Mouse (Mus musculus): ENCODE results near the gene Gas7. TPM values are rescaled to one million over a fixed set of nuclear protein-coding genes. Genes with fewer than 3 reads are reported as not detected.

Gas7 gene
- polyA plus RNA-seq, 1 experiment from 2014 or later = 15.7 TPM

- no peak for DNase-seq
- Histone ChIP-seq H3K27ac (replicated peaks; ENCODE audit: low read depth, low read length) (no peak overlapping the region), H3K4me3 (replicated peaks; ENCODE audit: low read depth, low read length) (no peak overlapping the region), H3K4me2 (ENCODE audit: low read length) (no peak overlapping the region), H3K9me3 (ENCODE audit: control insufficient read depth, low read length) (no peaks in the 10 kb centered on the region), H3K9ac (replicated peaks; ENCODE audit: low read length) (no peak overlapping the region), H3K4me1 (ENCODE audit: control insufficient read depth, insufficient read depth, low read length) (peaks cover 10% of the 10 kb centered on the region), H3K27me3 (ENCODE audit: control insufficient read depth, insufficient read depth, low read length) (no peaks in the 10 kb centered on the region), H3K36me3 (ENCODE audit: control insufficient read depth, insufficient read depth, low read length) (no peaks in the 10 kb centered on the region)
- ATAC-seq (ENCODE audit: low FRiP score, low TSS enrichment) = no peak
- WGBS = 88% methylated on average over 5 of the region's 5 CpGs
These were observed 111.9 kb downstream of the Gas7 start for GRCm38 (mm10) chr11:67567184-67567583.

- Histone ChIP-seq H3K27ac (replicated peaks; ENCODE audit: low read depth, low read length) (no peak overlapping the region), H3K4me2 (ENCODE audit: low read length) (no peak overlapping the region), H3K9me3 (ENCODE audit: control insufficient read depth, low read length) (no peaks in the 10 kb centered on the region), H3K9ac (replicated peaks; ENCODE audit: low read length) (no peak overlapping the region), H3K36me3 (ENCODE audit: control insufficient read depth, insufficient read depth, low read length) (no peaks in the 10 kb centered on the region), H3K27me3 (ENCODE audit: control insufficient read depth, insufficient read depth, low read length) (no peaks in the 10 kb centered on the region), H3K4me1 (ENCODE audit: control insufficient read depth, insufficient read depth, low read length) (peaks cover 10% of the 10 kb centered on the region), H3K4me3 (replicated peaks; ENCODE audit: low read depth, low read length) (no peak overlapping the region)
- 89% methylated on average over 4 of the region's 4 CpGs for WGBS
- no peak for ATAC-seq (ENCODE audit: low FRiP score, low TSS enrichment)
- DNase-seq = no peak
These were observed 112.8 kb downstream of the Gas7 start for GRCm38 (mm10) chr11:67567991-67568390.

GRCm38 (mm10) chr11:67568815-67569214 is 113.6 kb downstream of the Gas7 start:
- H3K27ac ChIP-seq (replicated peaks; ENCODE audit: low read depth, low read length) = no peak overlapping the region
- no peaks in the 10 kb centered on the region for H3K9me3 ChIP-seq (ENCODE audit: control insufficient read depth, low read length)
- no peak overlapping the region for H3K4me3 ChIP-seq (replicated peaks; ENCODE audit: low read depth, low read length)
- 85% methylated on average over 5 of the region's 5 CpGs for WGBS
- ATAC-seq (ENCODE audit: low FRiP score, low TSS enrichment) (no peak), DNase-seq (no peak)
- H3K4me1 ChIP-seq (ENCODE audit: control insufficient read depth, insufficient read depth, low read length) = peaks cover 10% of the 10 kb centered on the region
- H3K9ac ChIP-seq (replicated peaks; ENCODE audit: low read length) = no peak overlapping the region
- no peak overlapping the region for H3K4me2 ChIP-seq (ENCODE audit: low read length)
- no peaks in the 10 kb centered on the region for H3K36me3 ChIP-seq (ENCODE audit: control insufficient read depth, insufficient read depth, low read length)
- H3K27me3 ChIP-seq (ENCODE audit: control insufficient read depth, insufficient read depth, low read length) = no peaks in the 10 kb centered on the region

- whole genome bisulfite sequencing = 17% methylated on average over 8 of the region's 8 CpGs
- Histone ChIP-seq H3K27me3 (ENCODE audit: control insufficient read depth, insufficient read depth, low read length) (no peaks in the 10 kb centered on the region), H3K36me3 (ENCODE audit: control insufficient read depth, insufficient read depth, low read length) (no peaks in the 10 kb centered on the region), H3K4me1 (ENCODE audit: control insufficient read depth, insufficient read depth, low read length) (peaks cover 10% of the 10 kb centered on the region), H3K4me2 (ENCODE audit: low read length) (no peak overlapping the region), H3K9ac (replicated peaks; ENCODE audit: low read length) (no peak overlapping the region), H3K27ac (replicated peaks; ENCODE audit: low read depth, low read length) (peak overlapping the region; percentile 57), H3K9me3 (ENCODE audit: control insufficient read depth, low read length) (no peaks in the 10 kb centered on the region), H3K4me3 (replicated peaks; ENCODE audit: low read depth, low read length) (no peak overlapping the region)
- peak; percentile 82 for DNase-seq
- no peak for ATAC-seq (ENCODE audit: low FRiP score, low TSS enrichment)
These were observed 115.7 kb downstream of the Gas7 start for GRCm38 (mm10) chr11:67570947-67571346.

- Histone ChIP-seq H3K27me3 (ENCODE audit: control insufficient read depth, insufficient read depth, low read length) (no peaks in the 10 kb centered on the region), H3K9me3 (ENCODE audit: control insufficient read depth, low read length) (no peaks in the 10 kb centered on the region), H3K27ac (replicated peaks; ENCODE audit: low read depth, low read length) (no peak overlapping the region), H3K4me2 (ENCODE audit: low read length) (no peak overlapping the region), H3K36me3 (ENCODE audit: control insufficient read depth, insufficient read depth, low read length) (no peaks in the 10 kb centered on the region), H3K9ac (replicated peaks; ENCODE audit: low read length) (no peak overlapping the region), H3K4me3 (replicated peaks; ENCODE audit: low read depth, low read length) (no peak overlapping the region), H3K4me1 (ENCODE audit: control insufficient read depth, insufficient read depth, low read length) (peaks cover 10% of the 10 kb centered on the region)
- ATAC-seq (ENCODE audit: low FRiP score, low TSS enrichment) (no peak), DNase-seq (no peak)
- 89% methylated on average over 5 of the region's 5 CpGs for WGBS
These were observed 119.1 kb downstream of the Gas7 start for GRCm38 (mm10) chr11:67574344-67574743.

- DNase-seq (no peak), ATAC-seq (ENCODE audit: low FRiP score, low TSS enrichment) (no peak)
- Histone ChIP-seq H3K4me3 (replicated peaks; ENCODE audit: low read depth, low read length) (no peak overlapping the region), H3K9me3 (ENCODE audit: control insufficient read depth, low read length) (no peaks in the 10 kb centered on the region), H3K27ac (replicated peaks; ENCODE audit: low read depth, low read length) (no peak overlapping the region), H3K4me1 (ENCODE audit: control insufficient read depth, insufficient read depth, low read length) (no peaks in the 10 kb centered on the region), H3K36me3 (ENCODE audit: control insufficient read depth, insufficient read depth, low read length) (no peaks in the 10 kb centered on the region), H3K4me2 (ENCODE audit: low read length) (no peak overlapping the region), H3K27me3 (ENCODE audit: control insufficient read depth, insufficient read depth, low read length) (no peaks in the 10 kb centered on the region), H3K9ac (replicated peaks; ENCODE audit: low read length) (no peak overlapping the region)
- WGBS = 87% methylated on average over 5 of the region's 5 CpGs
These were observed 122.2 kb downstream of the Gas7 start for GRCm38 (mm10) chr11:67577472-67577871.

- Histone ChIP-seq H3K4me3 (replicated peaks; ENCODE audit: low read depth, low read length) (no peak overlapping the region), H3K36me3 (ENCODE audit: control insufficient read depth, insufficient read depth, low read length) (no peaks in the 10 kb centered on the region), H3K4me2 (ENCODE audit: low read length) (no peak overlapping the region), H3K27ac (replicated peaks; ENCODE audit: low read depth, low read length) (no peak overlapping the region), H3K4me1 (ENCODE audit: control insufficient read depth, insufficient read depth, low read length) (no peaks in the 10 kb centered on the region), H3K9ac (replicated peaks; ENCODE audit: low read length) (no peak overlapping the region), H3K9me3 (ENCODE audit: control insufficient read depth, low read length) (no peaks in the 10 kb centered on the region), H3K27me3 (ENCODE audit: control insufficient read depth, insufficient read depth, low read length) (no peaks in the 10 kb centered on the region)
- WGBS = 87% methylated on average over 4 of the region's 4 CpGs
- DNase-seq (no peak), ATAC-seq (ENCODE audit: low FRiP score, low TSS enrichment) (no peak)
These were observed 122.8 kb downstream of the Gas7 start for GRCm38 (mm10) chr11:67577994-67578393.

GRCm38 (mm10) chr11:67579136-67579535 is 123.9 kb downstream of the Gas7 start:
- H3K27ac ChIP-seq (replicated peaks; ENCODE audit: low read depth, low read length) = no peak overlapping the region
- H3K4me3 ChIP-seq (replicated peaks; ENCODE audit: low read depth, low read length) = no peak overlapping the region
- no peaks in the 10 kb centered on the region for H3K4me1 ChIP-seq (ENCODE audit: control insufficient read depth, insufficient read depth, low read length)
- H3K27me3 ChIP-seq (ENCODE audit: control insufficient read depth, insufficient read depth, low read length) = no peaks in the 10 kb centered on the region
- DNase-seq = no peak
- no peak for ATAC-seq (ENCODE audit: low FRiP score, low TSS enrichment)
- H3K9me3 ChIP-seq (ENCODE audit: control insufficient read depth, low read length) = no peaks in the 10 kb centered on the region
- no peak overlapping the region for H3K9ac ChIP-seq (replicated peaks; ENCODE audit: low read length)
- H3K4me2 ChIP-seq (ENCODE audit: low read length) = no peak overlapping the region
- 83% methylated on average over 9 of the region's 9 CpGs for WGBS
- no peaks in the 10 kb centered on the region for H3K36me3 ChIP-seq (ENCODE audit: control insufficient read depth, insufficient read depth, low read length)

GRCm38 (mm10) chr11:67581549-67581948 is 126.3 kb downstream of the Gas7 start:
- ATAC-seq (ENCODE audit: low FRiP score, low TSS enrichment) (no peak), DNase-seq (no peak)
- H3K36me3 ChIP-seq (ENCODE audit: control insufficient read depth, insufficient read depth, low read length) = no peaks in the 10 kb centered on the region
- H3K4me2 ChIP-seq (ENCODE audit: low read length) = no peak overlapping the region
- no peaks in the 10 kb centered on the region for H3K4me1 ChIP-seq (ENCODE audit: control insufficient read depth, insufficient read depth, low read length)
- no peaks in the 10 kb centered on the region for H3K27me3 ChIP-seq (ENCODE audit: control insufficient read depth, insufficient read depth, low read length)
- H3K9me3 ChIP-seq (ENCODE audit: control insufficient read depth, low read length) = no peaks in the 10 kb centered on the region
- WGBS = 52% methylated on average over 7 of the region's 7 CpGs
- H3K4me3 ChIP-seq (replicated peaks; ENCODE audit: low read depth, low read length) = no peak overlapping the region
- no peak overlapping the region for H3K9ac ChIP-seq (replicated peaks; ENCODE audit: low read length)
- no peak overlapping the region for H3K27ac ChIP-seq (replicated peaks; ENCODE audit: low read depth, low read length)

Measured in midbrain, embryonic 14.5 days (tissue).